Mouse (Mus musculus) telencephalon, adult 2 months (tissue): ENCODE data around the gene Cst8.
A peak's percentile ranks its signal among the peaks of the same experiment; 100 is the strongest.
"Not testable (repeated sequence)": the region's sequence is repeated elsewhere in the genome, so short reads cannot be mapped to it uniquely, and the experiment has no call there.

Experiments
- DNase-seq: peaks from one replicate; pipeline ENCODE4 v3.0.0-alpha.2; 2011; ENCODE audit warnings: low read depth, low spot score

Cst8 gene

DNA sequence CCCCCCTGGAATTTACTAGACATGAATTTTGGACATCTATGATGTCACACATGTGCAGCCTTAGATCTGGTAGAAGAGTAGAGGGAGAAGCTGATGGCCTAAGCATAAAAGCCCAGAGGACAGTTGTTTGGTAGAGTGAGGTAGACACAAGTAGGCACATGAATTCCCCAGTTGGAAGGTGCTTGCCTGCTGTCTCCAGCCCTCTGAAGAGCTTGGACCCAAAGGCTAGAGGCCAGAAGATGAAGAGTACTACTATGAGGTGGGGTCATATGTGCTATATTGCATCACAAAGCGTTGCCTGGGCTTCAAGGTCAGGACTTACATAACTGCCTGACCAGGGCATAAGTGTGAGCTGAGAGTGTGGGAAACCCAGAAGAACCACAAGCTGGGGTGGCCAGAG lies at the start of gene Cst8:
Gene Cst8, plus strand, starts transcription at position 301 of the 400 bp plus-strand sequence.
- no peak for DNase-seq

DNA sequence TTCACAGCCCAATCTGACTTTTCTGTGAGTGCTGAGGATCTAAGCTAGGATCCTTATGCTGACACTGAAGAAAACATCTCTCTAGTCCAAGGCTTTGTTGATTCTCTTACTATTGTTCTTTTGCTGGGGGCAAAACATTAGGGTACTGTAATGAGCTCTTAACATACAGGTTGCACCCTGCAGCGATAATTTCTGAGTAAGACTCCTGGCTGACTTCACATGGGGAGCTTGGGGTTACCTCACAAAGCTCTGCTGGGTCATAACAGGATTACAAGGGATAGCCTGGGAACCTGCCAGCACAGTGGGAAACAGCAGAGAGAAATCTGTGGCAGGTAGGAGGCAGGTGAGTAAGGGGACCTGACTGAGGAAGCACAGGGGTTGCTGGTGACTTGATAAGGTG lies 48.5 kb upstream of the Cst8 start, which contains the start of gene Cstl1:
Gene Cstl1, plus strand, starts transcription at position 301 of the 400 bp plus-strand sequence.
- no peak for DNase-seq

DNA sequence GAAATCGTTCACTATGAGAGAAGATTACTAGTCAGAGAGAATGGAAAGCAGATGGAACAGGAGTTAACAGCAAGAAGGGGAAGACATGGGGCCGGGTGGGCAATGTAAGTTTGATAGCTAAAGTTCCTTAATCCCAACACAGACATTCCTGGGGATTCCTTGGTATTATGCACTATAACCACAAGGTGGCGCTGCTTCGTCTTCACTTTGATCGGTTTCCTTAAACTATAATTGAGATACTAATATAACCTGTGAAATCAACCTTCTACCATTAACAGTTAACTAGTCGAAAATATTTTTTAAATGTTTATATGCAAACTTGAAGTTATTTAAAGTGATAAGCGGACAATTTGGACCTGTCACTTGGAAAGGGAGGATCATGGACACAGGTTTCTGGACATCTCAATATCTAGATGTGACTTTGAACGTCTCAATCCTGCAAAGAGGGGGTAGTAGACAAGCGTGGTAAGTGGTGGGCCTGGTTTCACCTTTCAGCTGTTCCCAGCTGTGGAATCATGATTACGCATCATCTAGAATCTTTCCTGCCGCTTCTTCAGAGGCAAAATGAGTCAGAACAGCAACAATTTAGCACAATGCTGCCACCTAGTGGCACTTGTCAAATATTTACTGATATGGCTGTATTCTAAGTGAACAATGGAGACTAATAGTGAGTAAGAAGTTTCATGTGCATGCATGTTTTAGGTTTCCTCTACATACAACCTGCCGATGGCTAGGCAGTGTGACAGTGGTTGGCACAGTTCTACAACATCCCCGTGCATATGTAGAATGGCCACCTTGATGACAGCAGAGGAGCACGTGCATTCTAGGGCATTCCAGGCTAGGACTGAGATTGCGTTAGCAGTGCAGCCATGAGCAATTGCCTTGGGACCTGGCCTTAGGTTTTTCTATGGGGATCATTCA lies 46.4 kb upstream of the Cst8 start:
- peak; percentile 79 for DNase-seq

DNA sequence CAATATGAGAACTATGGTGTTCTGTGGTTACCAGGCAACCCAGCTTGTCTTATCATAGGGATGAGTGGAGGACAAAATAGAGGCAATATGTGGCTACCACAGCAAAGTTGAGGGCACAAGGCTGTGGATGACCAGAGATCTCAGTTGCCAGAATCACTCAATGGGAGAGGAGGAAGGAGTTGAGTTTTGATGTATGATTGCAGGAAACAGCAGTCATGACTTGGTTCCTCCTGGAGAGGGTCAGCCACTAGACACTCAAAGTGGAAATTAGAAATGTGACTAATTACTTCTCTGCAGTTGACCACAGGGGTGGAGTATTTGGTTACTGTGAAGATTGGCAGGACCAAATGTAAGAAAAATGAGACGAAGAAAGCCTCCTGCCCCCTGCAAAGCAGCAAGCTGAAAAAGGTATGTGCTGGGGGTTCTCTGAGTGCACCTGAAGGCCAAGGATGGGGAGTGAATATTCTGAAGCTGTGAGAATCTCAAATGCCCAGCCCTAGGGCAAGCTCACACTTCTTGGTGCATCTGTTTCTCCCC lies 44.2 kb upstream of the Cst8 start:
- DNase-seq: no peak

DNA sequence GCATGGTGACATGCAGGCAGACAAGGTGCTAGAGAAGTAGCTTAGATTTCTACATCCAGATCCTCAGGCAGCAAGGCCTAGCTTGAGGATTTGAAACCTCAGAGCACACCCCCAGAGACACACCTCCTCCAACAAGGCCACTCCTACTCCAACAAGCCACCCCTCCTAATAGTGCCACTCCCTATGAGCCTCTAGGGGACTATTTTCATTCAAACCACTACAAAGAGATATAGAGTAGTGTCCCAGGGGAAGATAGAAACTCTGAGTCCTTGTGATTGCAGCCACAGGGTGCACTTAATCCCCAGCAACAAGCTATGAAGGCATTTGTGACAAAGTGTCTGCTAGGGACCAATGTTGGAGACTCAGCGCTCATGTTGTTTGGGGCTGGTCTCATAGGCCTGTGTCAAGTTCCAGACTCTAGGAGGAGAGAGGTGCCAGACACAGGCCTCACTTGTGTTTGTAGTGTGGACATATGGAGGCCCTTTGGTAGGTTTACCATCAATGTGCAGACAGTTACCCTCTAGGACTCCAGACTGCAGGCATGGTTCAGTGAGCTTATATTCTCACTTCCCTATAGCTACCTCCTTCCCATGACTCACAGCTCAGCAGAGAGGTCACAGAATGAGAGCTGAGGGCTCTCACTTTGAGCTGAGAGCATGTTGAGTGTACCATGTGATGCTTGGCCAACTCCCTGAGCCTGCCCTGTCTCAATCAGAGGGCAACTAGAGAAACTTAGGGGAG lies 34.8 kb upstream of the Cst8 start:
- no peak for DNase-seq

DNA sequence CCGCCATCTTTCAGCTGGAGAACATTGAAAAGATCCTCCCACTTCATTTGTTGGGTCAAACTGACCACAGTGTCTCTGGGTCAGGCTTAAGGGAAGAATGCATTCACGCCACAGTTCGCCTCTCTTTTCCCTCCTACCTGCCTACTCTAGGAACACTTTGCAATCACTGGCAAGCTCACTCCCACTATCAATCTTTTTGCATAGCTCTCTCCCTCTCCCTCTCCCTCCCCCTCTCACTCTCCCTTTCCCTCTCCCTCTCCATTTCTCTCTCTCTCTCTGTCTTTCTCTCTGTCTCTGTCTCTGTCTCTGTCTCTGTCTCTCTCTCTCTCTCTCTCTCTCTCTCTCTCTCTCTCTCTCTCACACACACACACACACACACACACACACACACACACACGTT lies 27.2 kb upstream of the Cst8 start, which contains the start of gene Cst11:
Gene Cst11, minus strand, starts transcription at position 101 of the 400 bp plus-strand sequence.
- DNase-seq: not testable (repeated sequence)

DNA sequence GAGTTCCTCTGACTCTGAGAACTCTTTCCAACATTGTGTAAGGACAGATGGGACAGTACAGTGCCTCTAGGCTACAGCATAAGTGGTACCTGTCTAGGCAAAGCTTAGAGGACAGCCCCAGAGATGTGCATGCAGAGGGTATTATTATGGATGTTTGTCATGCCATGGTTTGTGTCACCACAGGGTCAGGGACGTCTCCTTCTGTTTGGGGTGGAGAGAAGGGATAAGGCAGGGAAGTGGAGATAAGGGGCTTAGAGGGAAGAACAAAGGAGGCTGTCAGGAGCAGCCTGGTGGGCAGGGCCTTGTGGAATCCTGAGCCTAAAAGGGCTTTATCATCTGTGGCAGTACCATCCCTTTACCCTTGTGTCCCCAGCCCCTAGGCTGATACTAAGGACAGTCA lies 16.9 kb upstream of the Cst8 start, which contains the start of gene 8030411F24Rik:
Gene 8030411F24Rik, plus strand, starts transcription at position 301 of the 400 bp plus-strand sequence.
- no peak for DNase-seq

DNA sequence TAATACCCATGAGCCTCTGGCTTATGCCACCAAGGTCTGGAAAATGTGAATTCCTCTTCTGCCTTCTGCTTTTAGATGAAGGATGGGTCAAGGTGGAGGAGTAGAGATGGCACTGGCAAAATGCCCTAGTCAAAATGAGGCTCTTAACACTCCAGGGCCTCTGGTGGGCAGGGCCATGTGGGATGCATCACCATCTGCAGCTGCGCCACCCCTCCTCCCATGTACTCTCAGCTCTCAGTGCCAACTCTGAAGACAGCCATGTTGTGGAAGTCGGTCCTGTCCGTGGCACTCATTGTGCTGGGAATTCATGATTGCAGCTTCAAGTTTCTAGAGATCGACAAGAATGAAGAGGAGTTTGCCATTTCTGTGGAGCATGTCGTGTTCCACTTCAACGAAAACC lies 9.4 kb upstream of the Cst8 start, which contains the start of gene Cst12:
Gene Cst12, plus strand, starts transcription at position 220 of the 400 bp plus-strand sequence.
- no peak for DNase-seq

DNA sequence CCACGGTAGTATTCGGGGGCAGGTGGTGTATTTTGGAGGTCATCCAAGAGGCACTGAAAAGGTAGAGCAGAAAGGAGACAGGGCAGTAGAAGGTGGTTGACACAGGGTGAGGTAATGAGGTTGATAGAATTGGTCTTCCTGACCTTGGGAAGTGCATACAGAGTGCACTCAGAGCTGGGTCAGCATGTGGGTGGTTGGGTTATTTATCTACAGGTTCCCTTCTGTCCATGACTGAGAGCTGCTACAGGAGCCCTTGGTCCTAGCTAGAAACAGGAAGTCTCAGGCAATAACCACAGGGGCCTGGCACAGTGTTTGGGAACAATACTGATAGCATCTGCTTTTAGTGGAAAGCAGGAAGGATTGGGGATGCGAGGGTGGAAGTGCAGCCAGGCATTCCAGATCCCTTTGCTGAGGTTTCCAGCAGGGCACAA lies 2.9 kb downstream of the Cst8 start:
- peak; percentile 2 for DNase-seq

DNA sequence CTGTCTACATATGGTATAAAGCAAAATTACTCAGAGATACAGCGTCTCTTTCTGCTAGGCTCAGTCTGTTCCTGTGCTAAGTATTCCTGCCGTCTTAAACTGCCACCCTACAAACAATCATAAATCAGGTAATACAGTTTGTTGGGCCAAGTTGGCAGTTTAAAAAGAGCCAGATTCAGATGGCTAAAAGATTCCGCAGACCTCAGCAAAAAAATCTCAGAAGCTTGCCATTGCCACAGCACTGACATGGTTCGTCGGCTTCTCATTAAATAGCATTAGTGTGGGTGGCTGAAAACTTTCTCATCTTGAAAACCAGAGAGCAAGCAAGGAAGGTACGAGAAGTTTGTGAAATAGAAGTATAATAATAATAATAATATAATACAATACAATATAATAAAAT lies 8.1 kb downstream of the Cst8 start:
- no peak for DNase-seq

DNA sequence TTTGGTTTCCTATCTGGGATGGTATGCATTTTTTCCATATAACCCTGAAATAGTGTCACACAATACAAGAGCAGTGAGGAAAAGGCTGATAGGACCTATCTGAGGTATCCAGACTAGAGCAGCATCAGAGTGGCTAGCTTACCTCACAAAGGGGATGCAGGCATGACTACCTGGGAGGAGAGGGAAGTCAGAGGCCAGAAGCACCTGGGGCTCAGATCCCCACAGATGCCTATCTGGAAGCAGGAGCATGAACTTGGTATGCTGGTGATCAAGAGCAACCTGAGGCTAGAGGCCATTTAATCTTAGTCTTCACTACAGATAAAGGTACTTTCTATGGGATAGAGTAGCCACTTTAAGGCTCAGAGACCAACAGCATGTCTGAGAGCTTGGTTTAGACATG lies 21.3 kb downstream of the Cst8 start, which contains the start of gene Cst13:
Gene Cst13, plus strand, starts transcription at position 173 of the 400 bp plus-strand sequence.
- DNase-seq: no peak

DNA sequence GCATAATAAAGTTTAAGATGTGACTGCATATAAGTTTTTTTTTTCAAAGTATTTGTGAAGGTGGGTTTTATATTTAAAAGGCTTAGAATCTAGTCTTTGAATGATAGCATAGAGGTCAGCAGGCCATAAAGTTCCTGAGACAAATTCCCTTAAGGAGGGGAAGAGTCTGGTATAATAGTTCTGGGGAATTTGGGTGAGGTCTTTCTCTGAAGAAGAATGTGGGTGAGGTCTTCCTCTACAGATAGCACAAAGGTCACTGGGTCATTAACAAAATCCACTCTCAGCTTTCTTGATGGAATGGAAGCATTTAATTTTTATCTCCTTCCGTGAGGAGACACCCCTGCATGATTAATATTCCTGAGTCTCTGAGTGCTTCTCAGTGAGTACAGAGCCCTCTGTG lies 27.4 kb downstream of the Cst8 start:
- no peak for DNase-seq

DNA sequence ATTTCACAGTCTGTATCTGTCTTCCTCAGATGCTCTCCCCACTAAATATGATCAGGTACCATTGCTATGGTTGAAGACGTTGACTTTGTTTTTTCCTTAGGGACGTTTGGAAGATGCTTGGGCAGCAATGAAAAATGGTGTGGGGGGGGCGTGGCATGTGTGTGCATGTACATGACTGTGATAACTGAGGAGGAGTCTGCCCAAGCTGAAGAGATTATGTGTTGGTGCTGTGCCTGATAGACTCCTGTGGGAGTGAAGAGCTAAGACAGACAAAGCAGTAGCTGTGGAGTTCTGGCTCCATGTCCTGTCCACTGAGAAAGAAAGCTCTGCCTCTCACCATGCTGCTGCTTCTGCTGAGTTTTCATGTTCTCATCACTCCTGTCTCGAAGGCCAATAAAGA lies 36.3 kb downstream of the Cst8 start, which contains the start of gene Cst9:
Gene Cst9, plus strand, starts transcription at position 236 of the 400 bp plus-strand sequence.
- no peak for DNase-seq

DNA sequence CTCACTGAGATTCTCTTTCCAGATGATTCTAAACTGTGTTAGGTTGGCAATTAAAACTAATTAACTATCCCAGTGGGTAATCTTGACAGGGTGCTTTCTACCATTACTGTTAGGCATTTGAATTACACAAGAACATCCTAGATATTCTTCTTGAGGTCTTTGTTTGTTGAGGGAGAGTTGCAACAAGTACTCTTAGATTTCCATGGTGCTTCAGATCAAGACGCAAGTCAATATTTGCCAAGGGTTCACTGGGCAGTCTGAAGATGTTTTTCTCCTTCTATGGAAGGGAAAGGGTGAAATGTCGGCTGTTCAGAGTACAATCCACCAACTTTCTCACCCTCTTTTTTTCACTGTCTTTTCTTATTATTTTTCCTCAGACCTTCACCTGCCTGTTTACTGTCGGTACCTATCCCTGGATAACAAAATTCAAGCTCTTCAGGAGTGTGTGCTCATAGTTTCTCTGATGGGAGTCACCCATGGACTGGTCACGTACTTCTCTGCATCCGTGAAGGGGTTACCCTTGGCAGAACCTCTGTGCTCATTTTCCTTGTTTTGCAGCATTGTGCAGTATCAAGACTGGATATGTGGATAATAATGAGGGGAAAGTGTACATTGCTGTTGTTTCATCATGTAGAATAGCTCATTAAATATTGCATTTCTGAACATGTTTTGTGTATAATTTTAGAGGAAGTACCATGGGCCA lies 39.6 kb downstream of the Cst8 start:
- DNase-seq: no peak

DNA sequence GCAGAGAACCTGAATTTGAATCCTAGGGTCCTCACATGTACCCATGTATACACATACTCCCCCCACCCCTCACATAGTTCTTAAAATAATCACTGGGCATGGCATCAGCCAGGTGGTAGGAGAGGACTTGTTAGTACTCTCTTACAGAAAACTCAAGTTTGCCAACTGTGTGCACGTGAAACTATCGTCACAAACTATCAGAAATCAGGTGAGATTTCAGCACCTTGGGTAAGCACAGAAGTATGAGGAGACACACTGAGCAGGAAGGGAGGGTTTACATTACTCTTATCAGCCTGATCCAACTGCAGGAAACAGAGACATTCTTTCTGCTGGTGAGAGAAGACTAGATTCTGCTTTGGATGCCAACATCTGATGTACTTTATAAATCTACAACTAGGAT lies 40.6 kb downstream of the Cst8 start:
- no peak for DNase-seq

DNA sequence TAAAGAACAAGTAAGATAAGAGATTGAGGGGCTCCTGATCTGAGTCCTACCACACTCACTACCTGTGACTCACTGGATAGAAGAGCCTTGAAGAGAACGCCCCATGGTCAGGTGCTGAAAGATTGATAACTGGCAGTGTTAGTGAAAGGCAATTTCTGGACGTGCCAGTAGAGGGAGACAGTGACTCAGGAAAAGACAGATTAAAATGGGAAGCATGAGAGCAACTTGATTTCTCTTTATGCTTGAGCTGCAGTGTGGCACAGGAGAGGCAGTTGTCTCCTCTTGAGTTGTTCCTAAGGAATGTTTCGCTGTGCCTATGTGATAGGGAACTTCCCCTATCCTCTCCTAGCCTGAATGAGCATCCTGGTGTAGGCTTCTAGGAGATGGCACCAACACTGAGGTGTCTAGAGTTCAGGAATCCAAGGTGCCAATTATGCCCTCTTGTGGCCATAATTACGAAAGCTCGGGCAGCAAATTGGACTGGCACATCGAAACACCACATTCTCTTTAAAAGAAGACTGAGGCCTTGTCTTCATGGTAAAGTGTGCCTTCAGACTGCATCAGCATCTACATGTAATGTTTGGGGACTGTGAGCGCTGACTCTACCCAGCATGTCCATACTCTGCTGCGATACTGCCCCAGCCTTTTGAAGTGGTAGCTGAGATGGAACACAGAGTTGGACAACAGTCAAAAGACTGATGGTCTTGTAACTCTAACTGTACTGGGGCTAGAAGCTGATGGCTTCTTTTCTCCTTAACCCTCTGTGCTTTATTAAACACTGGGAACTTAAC lies 52.7 kb downstream of the Cst8 start:
- DNase-seq: peak; percentile 58
